Mouse (Mus musculus): ENCODE results near the gene Hnf1a.

DNA sequence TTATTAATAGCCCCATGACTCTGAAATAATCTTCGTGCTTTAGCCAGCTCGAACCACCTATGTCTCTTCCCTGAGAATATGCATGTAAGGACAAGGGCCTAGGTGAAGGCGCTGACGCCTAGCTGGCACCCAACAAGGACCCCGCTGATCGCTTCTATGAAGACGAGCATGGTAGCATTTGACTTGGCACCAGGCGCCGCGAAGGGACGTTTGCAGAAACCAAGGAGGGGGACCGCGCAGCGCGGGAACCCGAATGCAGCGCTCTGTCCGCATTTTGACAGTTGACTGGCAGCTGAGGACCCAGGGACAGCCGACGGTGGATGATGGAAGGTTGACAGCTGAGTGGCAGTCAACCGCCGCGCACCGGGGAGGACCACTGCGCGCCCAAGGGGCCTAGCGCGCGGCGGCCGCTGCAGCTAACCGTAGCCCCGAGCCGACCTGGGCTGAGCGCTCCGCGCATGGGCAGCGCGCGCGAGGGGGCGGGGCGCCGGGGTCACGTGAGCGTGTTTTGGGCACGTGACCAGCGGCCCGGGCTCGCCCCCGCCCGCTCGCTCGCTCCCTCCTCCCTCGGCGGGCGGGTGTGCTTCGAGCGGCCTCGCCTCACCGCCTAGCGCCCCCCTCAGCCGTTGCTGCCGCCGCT, 39.8 kb upstream of the Hnf1a start, which contains the start of gene Sppl3:
- TF ChIP-seq CTCF (IDR thresholded peaks at IDR 0.05; ENCODE audit: borderline replicate concordance, control insufficient read depth, extremely low read depth, insufficient read depth, low read length, poor library complexity) (peak; percentile 32; the same call in 1 of the 2 replicates), POLR2A (IDR thresholded peaks at IDR 0.05; ENCODE audit: control insufficient read depth, extremely low read depth, insufficient read depth, low read length, poor library complexity) (peak; percentile 88)
